Mouse (Mus musculus) forebrain, embryonic 12.5 days (tissue): ENCODE results near the gene Nr4a3. TPM values are rescaled to one million over a fixed set of nuclear protein-coding genes. Genes with fewer than 3 reads are reported as not detected.

ENCODE experiments used
- ATAC-seq: fragments of 200-750 bp; cut with Nextera tagmentation; 2 replicates; pipeline ENCODE4 v1.8.0; 2017; ENCODE audit warnings: moderate TSS enrichment; ENCODE audit not compliant: low FRiP score
- H3K27ac ChIP-seq: fragments of 300-500 bp; sonication (generic); 2 replicates; pipeline ENCODE4 v1.5.1; 2016; ENCODE audit warnings: mild to moderate bottlenecking
- H3K27me3 ChIP-seq: fragments of 300-500 bp; sonication (generic); 2 replicates; pipeline ENCODE4 v1.6.1; 2016; ENCODE audit warnings: mild to moderate bottlenecking
- H3K36me3 ChIP-seq: fragments of 300-500 bp; sonication (generic); replicated peaks from 2 replicates; pipeline ENCODE4 v1.6.1; 2016; ENCODE audit warnings: mild to moderate bottlenecking
- H3K4me1 ChIP-seq: fragments of 300-500 bp; sonication (generic); 2 replicates; pipeline ENCODE4 v1.6.1; 2016
- H3K4me2 ChIP-seq: fragments of 300-500 bp; sonication (generic); 2 replicates; pipeline ENCODE4 v1.6.1; 2016; ENCODE audit warnings: mild to moderate bottlenecking, moderate library complexity
- H3K4me3 ChIP-seq: fragments of 300-500 bp; sonication (generic); replicated peaks from 2 replicates; pipeline ENCODE4 v1.5.1; 2016; ENCODE audit warnings: mild to moderate bottlenecking
- H3K9ac ChIP-seq: fragments of 300-500 bp; sonication (generic); 2 replicates; pipeline ENCODE4 v1.6.1; 2016; ENCODE audit warnings: mild to moderate bottlenecking
- H3K9me3 ChIP-seq: fragments of 300-500 bp; sonication (generic); 2 replicates; pipeline ENCODE4 v1.6.1; 2016
- WGBS: fragments of 180-500 bp; shearing (Covaris S2); methylation state at CpG from one replicate; pipeline ENCODE4 v1.1.7; 2016; 5-methylcytosine and 5-hydroxymethylcytosine counted together
- polyA plus RNA-seq: library from polyadenylated mRNA; unstranded; fragments of >200 nt; fragmentation: Nextera tagmentation; extraction: Ambion mirVana; gene quantifications from 2 replicates; pipeline ENCODE4 v1.2.1, GENCODE M21; 2016

Gene Nr4a3
- polyA plus RNA-seq, 1 experiment from 2014 or later, result 0.36 TPM

DNA sequence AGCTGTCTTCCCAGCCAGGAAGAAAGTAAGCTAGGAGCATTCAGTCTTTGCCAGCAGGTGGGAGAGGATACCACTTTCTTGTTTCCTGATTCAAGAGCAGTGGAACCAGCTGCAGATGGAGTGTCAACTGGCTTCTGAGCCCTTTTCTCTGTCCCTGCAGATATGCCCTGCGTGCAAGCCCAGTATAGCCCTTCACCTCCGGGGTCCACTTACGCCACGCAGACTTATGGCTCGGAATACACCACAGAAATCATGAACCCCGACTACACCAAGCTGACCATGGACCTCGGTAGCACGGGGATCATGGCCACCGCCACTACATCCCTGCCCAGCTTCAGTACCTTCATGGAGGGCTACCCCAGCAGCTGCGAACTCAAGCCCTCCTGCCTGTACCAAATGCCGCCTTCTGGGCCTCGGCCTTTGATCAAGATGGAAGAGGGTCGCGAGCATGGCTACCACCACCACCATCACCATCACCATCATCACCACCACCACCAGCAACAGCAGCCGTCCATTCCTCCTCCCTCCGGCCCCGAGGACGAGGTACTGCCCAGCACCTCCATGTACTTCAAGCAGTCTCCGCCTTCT lies 6.2 kb downstream of the Nr4a3 start:
- H3K36me3 ChIP-seq, result no peaks in the 10 kb centered on the region
- peak overlapping the region; percentile 41 for H3K4me3 ChIP-seq
- no peak for ATAC-seq
- H3K4me1 ChIP-seq, result peaks cover 42% of the 10 kb centered on the region
- peaks cover 76% of the 10 kb centered on the region for H3K27me3 ChIP-seq
- H3K9me3 ChIP-seq, result no peaks in the 10 kb centered on the region
- no peak overlapping the region for H3K27ac ChIP-seq
- peak overlapping the region; percentile 67 for H3K4me2 ChIP-seq
- WGBS, result 18% methylated on average over 19 of the region's 19 CpGs
- peak overlapping the region; percentile 45 for H3K9ac ChIP-seq

GRCm38 (mm10) chr4:48051674-48052121 lies 6.7 kb downstream of the Nr4a3 start:
- no peaks in the 10 kb centered on the region for H3K9me3 ChIP-seq
- peaks cover 73% of the 10 kb centered on the region for H3K27me3 ChIP-seq
- H3K27ac ChIP-seq, result no peak overlapping the region
- 2% methylated on average over 37 of the region's 37 CpGs for WGBS
- H3K9ac ChIP-seq, result peak overlapping the region; percentile 45
- ATAC-seq, result peak; percentile 31
- H3K36me3 ChIP-seq, result no peaks in the 10 kb centered on the region
- H3K4me2 ChIP-seq, result peak overlapping the region; percentile 67
- H3K4me3 ChIP-seq, result peak overlapping the region; percentile 41
- H3K4me1 ChIP-seq, result peaks cover 37% of the 10 kb centered on the region

DNA sequence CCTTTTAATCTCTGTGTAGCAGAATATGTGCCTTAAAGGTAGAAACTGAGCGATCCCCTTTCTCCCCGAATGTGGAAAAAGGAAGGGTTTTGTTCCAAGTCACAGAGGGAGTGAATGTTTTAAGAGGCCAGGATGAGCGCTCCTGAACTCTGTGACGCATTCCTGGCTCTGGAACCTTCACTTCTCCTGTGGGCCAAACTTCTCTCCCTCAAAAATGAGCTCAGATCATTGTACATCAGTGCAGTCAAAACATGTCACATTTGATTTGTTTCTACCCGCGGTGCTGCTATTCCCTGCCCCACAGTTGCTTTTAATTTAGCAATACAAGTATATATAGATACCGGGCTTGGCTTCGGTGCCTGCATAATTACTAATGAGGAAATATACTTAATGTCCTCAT lies 16.8 kb downstream of the Nr4a3 start:
- Histone ChIP-seq H3K4me2 (no peak overlapping the region), H3K9me3 (no peaks in the 10 kb centered on the region), H3K9ac (no peak overlapping the region), H3K27me3 (no peaks in the 10 kb centered on the region), H3K4me3 (no peak overlapping the region), H3K4me1 (no peaks in the 10 kb centered on the region), H3K36me3 (no peaks in the 10 kb centered on the region), H3K27ac (no peak overlapping the region)
- no peak for ATAC-seq
- 77% methylated on average over 8 of the region's 8 CpGs for WGBS

DNA sequence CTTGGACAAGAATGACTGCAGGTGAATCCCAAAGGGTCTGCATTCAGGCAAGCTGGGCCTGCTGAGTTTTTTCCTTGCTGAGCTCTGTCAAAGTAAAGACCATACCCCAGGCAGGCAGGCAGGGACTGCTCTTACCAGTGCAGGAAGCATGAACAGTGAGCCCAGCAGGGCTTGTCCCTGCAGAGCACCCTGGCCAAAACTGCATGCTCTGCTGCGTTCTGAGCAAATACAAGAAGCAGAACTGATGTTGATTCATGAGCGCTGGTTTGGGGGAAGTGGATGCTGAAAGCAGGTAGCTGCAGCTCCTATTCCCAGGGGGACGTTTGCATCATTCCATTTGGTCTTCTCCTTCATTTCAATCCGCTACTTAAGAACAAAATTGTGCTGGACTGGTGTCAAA lies 19.4 kb downstream of the Nr4a3 start:
- H3K4me3 ChIP-seq, result no peak overlapping the region
- H3K4me2 ChIP-seq, result no peak overlapping the region
- H3K9ac ChIP-seq, result no peak overlapping the region
- H3K27ac ChIP-seq, result no peak overlapping the region
- no peak for ATAC-seq
- WGBS, result 65% methylated on average over 4 of the region's 4 CpGs
- no peaks in the 10 kb centered on the region for H3K27me3 ChIP-seq
- H3K9me3 ChIP-seq, result no peaks in the 10 kb centered on the region
- no peaks in the 10 kb centered on the region for H3K36me3 ChIP-seq
- H3K4me1 ChIP-seq, result no peaks in the 10 kb centered on the region

- Histone ChIP-seq H3K36me3 (no peaks in the 10 kb centered on the region), H3K9me3 (no peaks in the 10 kb centered on the region), H3K27me3 (no peaks in the 10 kb centered on the region), H3K4me3 (no peak overlapping the region), H3K9ac (no peak overlapping the region), H3K4me2 (no peak overlapping the region), H3K4me1 (0 out of 2 replicates have a peak, but pooled peaks cover 3% of the 10 kb centered on the region), H3K27ac (no peak overlapping the region)
- ATAC-seq, result no peak
- WGBS, result 82% methylated on average over 2 of the region's 2 CpGs
These were observed 21.7 kb downstream of the Nr4a3 start for GRCm38 (mm10) chr4:48066676-48067075.

GRCm38 (mm10) chr4:48069111-48069510 lies 24.2 kb downstream of the Nr4a3 start:
- no peaks in the 10 kb centered on the region for H3K9me3 ChIP-seq
- no peak for ATAC-seq
- no peak overlapping the region for H3K27ac ChIP-seq
- 80% methylated on average over 7 of the region's 7 CpGs for WGBS
- H3K4me2 ChIP-seq, result no peak overlapping the region
- 0 out of 2 replicates have a peak, but pooled peaks cover 3% of the 10 kb centered on the region for H3K4me1 ChIP-seq
- H3K9ac ChIP-seq, result no peak overlapping the region
- H3K36me3 ChIP-seq, result no peaks in the 10 kb centered on the region
- H3K4me3 ChIP-seq, result no peak overlapping the region
- H3K27me3 ChIP-seq, result no peaks in the 10 kb centered on the region

DNA sequence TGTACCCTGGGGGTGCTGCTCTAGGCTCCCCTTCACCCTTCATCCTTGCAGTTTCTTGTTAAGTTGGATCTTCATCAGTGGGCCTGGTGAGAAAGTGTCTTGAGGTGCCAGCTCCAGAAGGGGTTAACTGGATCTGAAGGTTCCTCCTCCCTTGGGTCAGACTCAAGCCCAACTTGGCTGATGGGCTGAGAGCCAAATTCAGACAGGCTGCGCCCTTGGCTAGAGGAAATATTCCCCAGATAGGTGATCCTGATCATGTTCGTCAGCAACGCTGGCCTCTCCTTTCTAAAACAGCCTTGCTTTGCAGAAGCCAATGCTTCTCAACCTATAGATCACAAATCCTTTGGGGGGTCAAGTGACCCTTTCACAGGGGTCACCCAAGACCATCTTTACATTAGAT lies 27.1 kb downstream of the Nr4a3 start:
- Histone ChIP-seq H3K4me1 (0 out of 2 replicates have a peak, but pooled peaks cover 3% of the 10 kb centered on the region), H3K27ac (no peak overlapping the region), H3K27me3 (no peaks in the 10 kb centered on the region), H3K36me3 (no peaks in the 10 kb centered on the region), H3K9ac (no peak overlapping the region), H3K4me2 (no peak overlapping the region), H3K4me3 (no peak overlapping the region), H3K9me3 (no peaks in the 10 kb centered on the region)
- no peak for ATAC-seq
- 91% methylated on average over 3 of the region's 3 CpGs for WGBS

- Histone ChIP-seq H3K9ac (no peak overlapping the region), H3K9me3 (no peaks in the 10 kb centered on the region), H3K4me3 (no peak overlapping the region), H3K27ac (no peak overlapping the region), H3K4me1 (peaks cover 9% of the 10 kb centered on the region), H3K36me3 (no peaks in the 10 kb centered on the region), H3K4me2 (no peak overlapping the region), H3K27me3 (no peaks in the 10 kb centered on the region)
- no peak for ATAC-seq
- WGBS, result 96% methylated on average over 6 of the region's 6 CpGs
These were observed 28.4 kb downstream of the Nr4a3 start for GRCm38 (mm10) chr4:48073325-48073724.

DNA sequence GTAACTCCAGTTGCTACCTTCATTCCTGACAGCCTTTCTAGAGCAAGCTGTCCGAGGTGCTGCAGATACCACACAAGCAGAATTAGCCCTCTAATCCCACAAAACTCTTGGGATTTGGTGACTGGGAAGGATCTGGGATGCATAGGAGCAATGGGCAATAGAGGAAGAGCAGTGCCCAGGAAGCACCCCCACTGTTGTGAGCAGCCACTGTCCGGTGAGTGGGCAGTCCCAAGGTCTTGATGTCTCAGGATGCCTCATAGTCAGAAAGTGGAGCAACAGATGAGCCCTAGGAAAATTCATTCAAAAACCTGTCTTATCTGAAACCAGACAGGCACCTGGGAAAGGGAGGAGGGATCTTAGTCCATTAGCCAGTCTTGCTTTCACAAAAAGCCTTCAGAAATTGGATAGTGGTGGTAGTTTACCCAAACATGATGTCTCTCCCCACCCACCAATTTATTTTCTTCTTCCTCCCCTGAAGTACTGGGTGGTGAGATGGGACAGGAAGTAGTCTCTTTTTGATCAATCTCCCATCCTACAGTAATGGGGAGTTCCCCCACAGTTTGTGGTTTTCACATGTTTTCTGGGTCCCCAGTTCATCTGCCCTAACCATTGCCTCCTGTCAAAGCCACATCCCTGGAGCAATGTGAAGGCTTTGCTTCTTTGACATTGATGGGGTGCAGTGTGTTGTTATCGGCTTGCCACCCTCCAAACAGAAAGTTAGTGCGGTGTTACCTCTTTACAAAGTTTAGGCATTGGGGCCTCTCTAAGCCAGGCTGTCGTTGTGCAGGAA lies 29.7 kb downstream of the Nr4a3 start:
- ATAC-seq, result no peak
- no peak overlapping the region for H3K9ac ChIP-seq
- H3K36me3 ChIP-seq, result no peaks in the 10 kb centered on the region
- H3K27ac ChIP-seq, result no peak overlapping the region
- 0 out of 2 replicates have a peak, but pooled peaks cover 2% of the 10 kb centered on the region for H3K27me3 ChIP-seq
- no peak overlapping the region for H3K4me2 ChIP-seq
- H3K4me1 ChIP-seq, result peaks cover 20% of the 10 kb centered on the region
- H3K9me3 ChIP-seq, result no peaks in the 10 kb centered on the region
- H3K4me3 ChIP-seq, result no peak overlapping the region
- WGBS, result 86% methylated on average over 5 of the region's 5 CpGs

GRCm38 (mm10) chr4:48076693-48077471 lies 31.9 kb downstream of the Nr4a3 start:
- WGBS, result 86% methylated on average over 13 of the region's 13 CpGs
- Histone ChIP-seq H3K27me3 (0 out of 2 replicates have a peak, but pooled peaks cover 2% of the 10 kb centered on the region), H3K27ac (no peak overlapping the region), H3K9me3 (no peaks in the 10 kb centered on the region), H3K36me3 (no peaks in the 10 kb centered on the region), H3K4me2 (no peak overlapping the region), H3K9ac (no peak overlapping the region), H3K4me3 (no peak overlapping the region), H3K4me1 (peaks cover 23% of the 10 kb centered on the region)
- ATAC-seq, result no peak

GRCm38 (mm10) chr4:48078213-48078612 lies 33.3 kb downstream of the Nr4a3 start:
- no peaks in the 10 kb centered on the region for H3K36me3 ChIP-seq
- no peak overlapping the region for H3K9ac ChIP-seq
- H3K9me3 ChIP-seq, result no peaks in the 10 kb centered on the region
- 21% methylated on average over 4 of the region's 4 CpGs for WGBS
- H3K27ac ChIP-seq, result no peak overlapping the region
- ATAC-seq, result no peak
- no peak overlapping the region for H3K4me3 ChIP-seq
- H3K27me3 ChIP-seq, result 0 out of 2 replicates have a peak, but pooled peaks cover 2% of the 10 kb centered on the region
- peaks cover 23% of the 10 kb centered on the region for H3K4me1 ChIP-seq
- H3K4me2 ChIP-seq, result no peak overlapping the region
